Mouse (Mus musculus): ENCODE data around the gene C5ar2. TPM values are rescaled to one million over a fixed set of nuclear protein-coding genes. Genes with fewer than 3 reads are reported as not detected.

C5ar2 gene
- polyA plus RNA-seq, 2 experiments, result 0.15 TPM; not detected in 1

GRCm38 (mm10) chr7:16221582-16222272, 22.2 kb downstream of the C5ar2 start, which contains the start of gene Dhx34:
Gene Dhx34, minus strand, starts transcription at chr7:16222037.
- peak; percentile 96 for ATAC-seq (ENCODE audit: low FRiP score, low read depth)
- H3K4me1 ChIP-seq (ENCODE audit: control insufficient read depth, insufficient read depth, low read length), result 0 out of 2 replicates have a peak, but pooled peaks cover 5% of the 10 kb centered on the region

DNA sequence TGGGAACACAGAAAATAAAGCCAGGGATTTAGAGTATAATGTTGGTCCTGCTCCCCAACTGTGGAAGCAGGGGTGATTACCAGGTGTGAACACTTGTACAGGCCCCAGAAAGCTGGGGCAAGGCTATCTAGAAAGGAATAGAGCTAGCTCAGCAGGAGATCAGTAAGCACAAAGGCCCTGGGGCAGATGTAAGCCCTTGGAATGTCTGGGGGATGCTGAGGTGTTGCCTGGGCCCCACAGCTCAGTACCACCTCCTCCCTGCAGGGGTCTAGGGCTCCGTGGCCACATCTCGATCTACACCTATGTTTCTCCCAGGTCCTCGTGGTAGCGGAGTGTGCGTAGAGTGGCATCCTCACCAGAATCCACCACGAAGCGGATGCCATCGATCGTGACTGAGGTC, 30.0 kb downstream of the C5ar2 start:
- H3K9ac ChIP-seq (ENCODE audit: low read depth, low read length, severe bottlenecking), result no peak overlapping the region
- no peak overlapping the region for H3K4me3 ChIP-seq (replicated peaks; ENCODE audit: low read length)
- no peaks in the 10 kb centered on the region for H3K4me1 ChIP-seq (ENCODE audit: control insufficient read depth, insufficient read depth, low read length)
- H3K27ac ChIP-seq (replicated peaks; ENCODE audit: low read depth, low read length), result no peak overlapping the region
- peaks cover 81% of the 10 kb centered on the region for H3K36me3 ChIP-seq (ENCODE audit: control insufficient read depth, insufficient read depth, low read length)
- H3K27me3 ChIP-seq (ENCODE audit: control insufficient read depth, insufficient read depth, low read length), result no peaks in the 10 kb centered on the region
- WGBS, result 98% methylated on average over 9 of the region's 9 CpGs
- no peaks in the 10 kb centered on the region for H3K9me3 ChIP-seq (ENCODE audit: control insufficient read depth, low read length)
- ATAC-seq (ENCODE audit: low FRiP score, low read depth), result no peak
- H3K4me2 ChIP-seq (replicated peaks; ENCODE audit: low read depth, low read length, severe bottlenecking), result no peak overlapping the region
- no peak for TF ChIP-seq POLR2A (IDR thresholded peaks at IDR 0.05; ENCODE audit: borderline replicate concordance, extremely low read depth, insufficient read depth, insufficient read length)
- DNase-seq (ENCODE audit: low spot score), result no peak

More at GRCm38 (mm10) chr7:16221582-16222272, 22.2 kb downstream of the C5ar2 start, which contains the start of gene Dhx34:
- H3K9me3 ChIP-seq (ENCODE audit: control insufficient read depth, low read length), result no peaks in the 10 kb centered on the region
- peak; percentile 91; the same call in 1 of the 2 replicates for TF ChIP-seq POLR2A (IDR thresholded peaks at IDR 0.05; ENCODE audit: borderline replicate concordance, extremely low read depth, insufficient read depth, insufficient read length)
- H3K27me3 ChIP-seq (ENCODE audit: control insufficient read depth, insufficient read depth, low read length), result no peaks in the 10 kb centered on the region
- peak within 1 kb of the TSS; percentile 52 for H3K4me2 ChIP-seq (replicated peaks; ENCODE audit: low read depth, low read length, severe bottlenecking)
- H3K4me3 ChIP-seq (replicated peaks; ENCODE audit: low read length), result peak within 1 kb of the TSS; percentile 67
- peak within 1 kb of the TSS; percentile 80 for H3K9ac ChIP-seq (ENCODE audit: low read depth, low read length, severe bottlenecking)
- 2% methylated on average over 34 of the region's 34 CpGs for WGBS
- peak; percentile 94 for DNase-seq (ENCODE audit: low spot score)
- H3K36me3 ChIP-seq (ENCODE audit: control insufficient read depth, insufficient read depth, low read length), result peaks cover 14% of the 10 kb centered on the region; the same call in 1 of the 2 replicates
- peak within 1 kb of the TSS; percentile 87 for H3K27ac ChIP-seq (replicated peaks; ENCODE audit: low read depth, low read length)

DNA sequence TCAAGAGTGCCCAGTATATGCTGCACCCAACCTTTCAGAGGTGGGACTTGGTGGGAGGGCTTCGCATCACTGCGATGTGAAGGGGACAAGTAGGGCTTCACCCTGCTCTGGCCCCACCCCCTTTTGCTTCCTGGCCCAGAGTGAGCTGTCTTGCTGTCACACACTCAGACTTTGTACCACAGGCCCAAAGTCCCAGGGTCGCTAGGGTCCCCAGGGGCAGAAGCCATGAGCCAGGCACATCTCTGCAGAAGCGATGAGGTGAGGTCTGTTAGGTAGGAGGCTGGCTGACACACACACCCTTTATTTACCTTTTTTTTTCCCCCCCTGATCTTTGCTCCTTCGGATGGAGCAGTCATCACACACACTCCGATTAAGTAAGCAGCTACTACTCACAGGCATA, 30.8 kb downstream of the C5ar2 start:
- H3K9me3 ChIP-seq (ENCODE audit: control insufficient read depth, low read length), result no peaks in the 10 kb centered on the region
- peaks cover 82% of the 10 kb centered on the region for H3K36me3 ChIP-seq (ENCODE audit: control insufficient read depth, insufficient read depth, low read length)
- WGBS, result 89% methylated on average over 6 of the region's 6 CpGs
- TF ChIP-seq POLR2A (IDR thresholded peaks at IDR 0.05; ENCODE audit: borderline replicate concordance, extremely low read depth, insufficient read depth, insufficient read length), result no peak
- no peak overlapping the region for H3K27ac ChIP-seq (replicated peaks; ENCODE audit: low read depth, low read length)
- DNase-seq (ENCODE audit: low spot score) (no peak), ATAC-seq (ENCODE audit: low FRiP score, low read depth) (no peak)
- H3K4me1 ChIP-seq (ENCODE audit: control insufficient read depth, insufficient read depth, low read length), result no peaks in the 10 kb centered on the region
- no peak overlapping the region for H3K4me3 ChIP-seq (replicated peaks; ENCODE audit: low read length)
- H3K27me3 ChIP-seq (ENCODE audit: control insufficient read depth, insufficient read depth, low read length), result no peaks in the 10 kb centered on the region
- H3K4me2 ChIP-seq (replicated peaks; ENCODE audit: low read depth, low read length, severe bottlenecking), result no peak overlapping the region
- H3K9ac ChIP-seq (ENCODE audit: low read depth, low read length, severe bottlenecking), result no peak overlapping the region

DNA sequence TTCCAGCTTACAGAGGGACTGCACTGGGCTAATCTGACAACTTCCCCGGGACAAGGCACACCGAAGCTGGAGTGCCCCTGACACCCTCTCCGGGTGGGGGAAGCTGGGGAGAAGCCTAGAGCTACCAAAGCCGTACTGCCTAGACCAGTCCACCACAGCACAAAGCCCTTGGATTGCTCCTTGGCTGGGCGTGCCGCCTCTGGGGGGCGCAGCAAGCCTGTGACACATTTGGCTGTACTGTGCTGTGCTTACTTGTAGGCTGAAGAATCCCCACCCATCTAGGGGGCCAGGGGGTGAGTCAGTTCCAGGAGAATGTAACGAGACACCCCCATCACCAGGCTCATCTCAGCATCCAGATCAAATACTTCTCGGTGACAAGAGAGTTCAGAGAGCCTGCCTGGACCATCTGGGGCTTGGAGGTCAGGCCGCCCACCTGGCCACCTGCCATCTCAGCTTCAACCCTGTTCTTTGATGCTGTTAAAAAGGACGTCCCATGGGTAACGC, 33.0 kb downstream of the C5ar2 start:
- 75% methylated on average over 12 of the region's 12 CpGs for WGBS
- no peaks in the 10 kb centered on the region for H3K4me1 ChIP-seq (ENCODE audit: control insufficient read depth, insufficient read depth, low read length)
- H3K27ac ChIP-seq (replicated peaks; ENCODE audit: low read depth, low read length), result no peak overlapping the region
- peaks cover 75% of the 10 kb centered on the region for H3K36me3 ChIP-seq (ENCODE audit: control insufficient read depth, insufficient read depth, low read length)
- no peak for ATAC-seq (ENCODE audit: low FRiP score, low read depth)
- no peak overlapping the region for H3K4me2 ChIP-seq (replicated peaks; ENCODE audit: low read depth, low read length, severe bottlenecking)
- no peaks in the 10 kb centered on the region for H3K9me3 ChIP-seq (ENCODE audit: control insufficient read depth, low read length)
- H3K9ac ChIP-seq (ENCODE audit: low read depth, low read length, severe bottlenecking), result no peak overlapping the region; the same call in 1 of the 2 replicates
- no peak overlapping the region for H3K4me3 ChIP-seq (replicated peaks; ENCODE audit: low read length)
- H3K27me3 ChIP-seq (ENCODE audit: control insufficient read depth, insufficient read depth, low read length), result no peaks in the 10 kb centered on the region
- no peak for DNase-seq (ENCODE audit: low spot score)
- TF ChIP-seq POLR2A (IDR thresholded peaks at IDR 0.05; ENCODE audit: borderline replicate concordance, extremely low read depth, insufficient read depth, insufficient read length), result no peak

DNA sequence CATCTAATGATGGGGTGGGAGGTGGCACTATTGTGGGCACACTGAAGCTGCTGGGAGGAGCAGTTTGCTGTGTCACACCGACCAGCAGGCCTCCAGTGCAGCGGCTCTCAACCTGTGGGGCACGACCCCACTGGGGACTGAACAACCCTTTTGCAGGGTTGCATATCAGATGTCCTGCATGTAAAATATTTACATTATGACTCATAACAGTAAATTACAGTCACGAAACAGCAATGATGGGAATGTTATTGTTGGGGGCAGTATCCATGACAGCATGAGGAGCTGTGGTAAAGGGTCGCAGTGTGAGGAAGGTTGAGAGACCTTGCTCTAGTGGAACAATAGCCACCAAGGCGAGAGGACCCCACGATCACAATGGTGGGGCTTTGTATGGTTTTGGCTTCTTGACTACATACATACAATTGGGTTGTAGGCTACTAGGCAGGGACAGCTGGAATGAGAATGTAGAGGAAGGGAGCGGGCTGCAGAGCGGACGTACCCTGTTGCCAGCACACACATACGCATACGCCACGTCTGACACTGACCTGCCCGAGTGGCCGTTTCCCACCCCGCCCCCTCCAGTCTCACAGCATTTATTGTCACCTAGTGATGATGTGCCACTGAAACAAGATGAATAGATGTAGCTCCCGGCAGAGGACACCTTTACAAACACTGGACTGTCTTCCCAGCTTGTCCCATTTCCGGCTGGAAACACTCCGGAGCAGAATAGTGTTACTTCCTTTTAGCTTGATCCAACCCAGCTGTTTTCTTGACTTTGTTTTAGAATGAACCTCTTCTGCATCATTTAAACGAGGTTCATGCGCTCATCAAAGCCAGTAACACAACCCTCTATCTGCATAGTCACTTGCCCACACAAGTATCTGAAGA, 34.9 kb downstream of the C5ar2 start:
- Histone ChIP-seq H3K4me1 (ENCODE audit: control insufficient read depth, insufficient read depth, low read length) (no peaks in the 10 kb centered on the region), H3K36me3 (ENCODE audit: control insufficient read depth, insufficient read depth, low read length) (peaks cover 75% of the 10 kb centered on the region), H3K27me3 (ENCODE audit: control insufficient read depth, insufficient read depth, low read length) (no peaks in the 10 kb centered on the region), H3K4me3 (replicated peaks; ENCODE audit: low read length) (no peak overlapping the region), H3K27ac (replicated peaks; ENCODE audit: low read depth, low read length) (no peak overlapping the region), H3K4me2 (replicated peaks; ENCODE audit: low read depth, low read length, severe bottlenecking) (no peak overlapping the region), H3K9me3 (ENCODE audit: control insufficient read depth, low read length) (no peaks in the 10 kb centered on the region), H3K9ac (ENCODE audit: low read depth, low read length, severe bottlenecking) (no peak overlapping the region)
- no peak for ATAC-seq (ENCODE audit: low FRiP score, low read depth)
- 87% methylated on average over 21 of the region's 21 CpGs for WGBS
- no peak for TF ChIP-seq POLR2A (IDR thresholded peaks at IDR 0.05; ENCODE audit: borderline replicate concordance, extremely low read depth, insufficient read depth, insufficient read length)
- DNase-seq (ENCODE audit: low spot score), result no peak

All from limb, embryonic 14.5 days (tissue).